Mouse (Mus musculus) neural tube, embryonic 11.5 days (tissue): Measurements from ENCODE around the gene Tmem104. TPM values are rescaled to one million over a fixed set of nuclear protein-coding genes. Genes with fewer than 3 reads are reported as not detected.

Source experiments
- ATAC-seq: fragments of 200-750 bp; cut with Nextera tagmentation; 2 replicates; pipeline ENCODE4 v1.8.0; 2017; ENCODE audit warnings: moderate number of reproducible peaks, mild to moderate bottlenecking, moderate TSS enrichment, moderate library complexity; ENCODE audit not compliant: insufficient read depth, low FRiP score, low TSS enrichment
- DNase-seq: peaks from one replicate; pipeline ENCODE4 v3.0.0-alpha.2; 2015; ENCODE audit warnings: low spot score
- H3K27ac ChIP-seq: fragments of 300-500 bp; sonication (generic); 2 replicates; pipeline ENCODE4 v1.5.1; 2014; ENCODE audit warnings: low read depth, mild to moderate bottlenecking, low read length
- H3K27me3 ChIP-seq: fragments of 300-500 bp; sonication (generic); 2 replicates; pipeline ENCODE4 v1.6.1; 2014; ENCODE audit warnings: mild to moderate bottlenecking, low read length, mixed read lengths; ENCODE audit not compliant: control insufficient read depth, insufficient read depth
- H3K36me3 ChIP-seq: fragments of 300-500 bp; sonication (generic); 2 replicates; pipeline ENCODE4 v1.6.1; 2014; ENCODE audit warnings: mild to moderate bottlenecking, low read length, moderate library complexity, mixed read lengths; ENCODE audit not compliant: control insufficient read depth, insufficient read depth
- H3K4me1 ChIP-seq: fragments of 300-500 bp; sonication (generic); 2 replicates; pipeline ENCODE4 v1.6.1; 2014; ENCODE audit warnings: low read length, mixed read lengths; ENCODE audit not compliant: control insufficient read depth, insufficient read depth
- H3K4me2 ChIP-seq: fragments of 300-500 bp; sonication (generic); 2 replicates; pipeline ENCODE4 v1.6.1; 2014; ENCODE audit warnings: low read depth, mild to moderate bottlenecking, moderate library complexity
- H3K4me3 ChIP-seq: fragments of 300-500 bp; sonication (generic); 2 replicates; pipeline ENCODE4 v1.5.1; 2014; ENCODE audit warnings: low read depth, low read length
- H3K9ac ChIP-seq: fragments of 300-500 bp; sonication (generic); 2 replicates; pipeline ENCODE4 v1.6.1; 2014; ENCODE audit warnings: mild to moderate bottlenecking, low read length
- H3K9me3 ChIP-seq: fragments of 300-500 bp; sonication (generic); 2 replicates; pipeline ENCODE4 v1.6.1; 2016; ENCODE audit warnings: low read length; ENCODE audit not compliant: control insufficient read depth
- WGBS: fragments of 180-500 bp; shearing (Covaris S2); extraction: QIAGEN DNeasy Blood & Tissue Kit; methylation state at CpG from one replicate; pipeline ENCODE4 v1.1.7; 2014; 5-methylcytosine and 5-hydroxymethylcytosine counted together
- polyA plus RNA-seq: library from polyadenylated mRNA; unstranded; fragments of >200 nt; fragmentation: Nextera tagmentation; extraction: Ambion mirVana; gene quantifications from 2 replicates; pipeline ENCODE4 v1.2.1, GENCODE M21; 2014

Gene Tmem104
- polyA plus RNA-seq, 1 experiment from 2014 or later = 11.0 TPM

- Histone ChIP-seq H3K4me2 (no peak overlapping the region), H3K4me1 (no peaks in the 10 kb centered on the region), H3K4me3 (no peak overlapping the region), H3K36me3 (no peaks in the 10 kb centered on the region), H3K27me3 (no peaks in the 10 kb centered on the region), H3K27ac (no peak overlapping the region), H3K9me3 (no peaks in the 10 kb centered on the region), H3K9ac (no peak overlapping the region)
- ATAC-seq = no peak
- WGBS = 81% methylated on average over 5 of the region's 5 CpGs
- DNase-seq = no peak
Observed at GRCm38 (mm10) chr11:115287386-115287785, 100.1 kb downstream of the Tmem104 start.

GRCm38 (mm10) chr11:115288305-115288704 is 101.0 kb downstream of the Tmem104 start:
- DNase-seq (no peak), ATAC-seq (no peak)

GRCm38 (mm10) chr11:115289885-115290284 is 102.6 kb downstream of the Tmem104 start:
- Histone ChIP-seq H3K4me3 (no peak overlapping the region), H3K9me3 (no peaks in the 10 kb centered on the region), H3K4me1 (no peaks in the 10 kb centered on the region), H3K4me2 (no peak overlapping the region), H3K27me3 (no peaks in the 10 kb centered on the region), H3K36me3 (no peaks in the 10 kb centered on the region), H3K9ac (no peak overlapping the region), H3K27ac (no peak overlapping the region)
- DNase-seq (no peak), ATAC-seq (no peak)
- WGBS = 90% methylated on average over 8 of the region's 8 CpGs

More at GRCm38 (mm10) chr11:115288305-115288704, 101.0 kb downstream of the Tmem104 start:
- H3K27ac ChIP-seq = no peak overlapping the region
- H3K9ac ChIP-seq = no peak overlapping the region
- no peaks in the 10 kb centered on the region for H3K4me1 ChIP-seq
- H3K9me3 ChIP-seq = no peaks in the 10 kb centered on the region
- WGBS = 87% methylated on average over 2 of the region's 2 CpGs
- H3K27me3 ChIP-seq = no peaks in the 10 kb centered on the region
- H3K4me2 ChIP-seq = no peak overlapping the region
- H3K4me3 ChIP-seq = no peak overlapping the region
- no peaks in the 10 kb centered on the region for H3K36me3 ChIP-seq

- H3K4me2 ChIP-seq = no peak overlapping the region
- DNase-seq = no peak
- 75% methylated on average over 1 of the region's 1 CpGs for WGBS
- H3K27ac ChIP-seq = no peak overlapping the region
- no peak overlapping the region for H3K4me3 ChIP-seq
- no peaks in the 10 kb centered on the region for H3K27me3 ChIP-seq
- no peak overlapping the region for H3K9ac ChIP-seq
- no peaks in the 10 kb centered on the region for H3K4me1 ChIP-seq
- H3K36me3 ChIP-seq = no peaks in the 10 kb centered on the region
- no peak for ATAC-seq
- H3K9me3 ChIP-seq = no peaks in the 10 kb centered on the region
Observed at GRCm38 (mm10) chr11:115290314-115290713, 103.0 kb downstream of the Tmem104 start.

GRCm38 (mm10) chr11:115290919-115291318 is 103.6 kb downstream of the Tmem104 start:
- no peaks in the 10 kb centered on the region for H3K4me1 ChIP-seq
- no peak overlapping the region for H3K4me3 ChIP-seq
- no peak overlapping the region for H3K4me2 ChIP-seq
- H3K9me3 ChIP-seq = no peaks in the 10 kb centered on the region
- WGBS = 90% methylated on average over 6 of the region's 6 CpGs
- H3K36me3 ChIP-seq = no peaks in the 10 kb centered on the region
- no peaks in the 10 kb centered on the region for H3K27me3 ChIP-seq
- H3K9ac ChIP-seq = no peak overlapping the region
- ATAC-seq = no peak
- DNase-seq = no peak
- no peak overlapping the region for H3K27ac ChIP-seq

GRCm38 (mm10) chr11:115291503-115291902 is 104.2 kb downstream of the Tmem104 start:
- Histone ChIP-seq H3K4me1 (no peaks in the 10 kb centered on the region), H3K9ac (no peak overlapping the region), H3K4me3 (no peak overlapping the region), H3K9me3 (no peaks in the 10 kb centered on the region), H3K4me2 (no peak overlapping the region), H3K36me3 (no peaks in the 10 kb centered on the region), H3K27me3 (no peaks in the 10 kb centered on the region), H3K27ac (no peak overlapping the region)
- 85% methylated on average over 10 of the region's 10 CpGs for WGBS
- DNase-seq (no peak), ATAC-seq (no peak)

- ATAC-seq = no peak
- Histone ChIP-seq H3K9ac (no peak overlapping the region), H3K27me3 (0 out of 2 replicates have a peak, but pooled peaks cover 3% of the 10 kb centered on the region), H3K36me3 (no peaks in the 10 kb centered on the region), H3K9me3 (no peaks in the 10 kb centered on the region), H3K4me2 (no peak overlapping the region), H3K4me1 (peaks cover 3% of the 10 kb centered on the region; the same call in 1 of the 2 replicates), H3K4me3 (no peak overlapping the region), H3K27ac (no peak overlapping the region)
- 75% methylated on average over 14 of the region's 14 CpGs for WGBS
- DNase-seq = no peak
Observed at GRCm38 (mm10) chr11:115292631-115293375, 105.5 kb downstream of the Tmem104 start.

GRCm38 (mm10) chr11:115295939-115296338 is 108.7 kb downstream of the Tmem104 start:
- Histone ChIP-seq H3K36me3 (no peaks in the 10 kb centered on the region), H3K9me3 (no peaks in the 10 kb centered on the region), H3K9ac (no peak overlapping the region), H3K4me3 (no peak overlapping the region), H3K4me1 (peaks cover 3% of the 10 kb centered on the region; the same call in 1 of the 2 replicates), H3K27me3 (peaks cover 5% of the 10 kb centered on the region; the same call in 1 of the 2 replicates), H3K27ac (no peak overlapping the region), H3K4me2 (no peak overlapping the region)
- DNase-seq (no peak), ATAC-seq (no peak)
- 90% methylated on average over 11 of the region's 11 CpGs for WGBS
